ENCODE assay signal across 8 mouse cellular contexts in the genomic region with DNA sequence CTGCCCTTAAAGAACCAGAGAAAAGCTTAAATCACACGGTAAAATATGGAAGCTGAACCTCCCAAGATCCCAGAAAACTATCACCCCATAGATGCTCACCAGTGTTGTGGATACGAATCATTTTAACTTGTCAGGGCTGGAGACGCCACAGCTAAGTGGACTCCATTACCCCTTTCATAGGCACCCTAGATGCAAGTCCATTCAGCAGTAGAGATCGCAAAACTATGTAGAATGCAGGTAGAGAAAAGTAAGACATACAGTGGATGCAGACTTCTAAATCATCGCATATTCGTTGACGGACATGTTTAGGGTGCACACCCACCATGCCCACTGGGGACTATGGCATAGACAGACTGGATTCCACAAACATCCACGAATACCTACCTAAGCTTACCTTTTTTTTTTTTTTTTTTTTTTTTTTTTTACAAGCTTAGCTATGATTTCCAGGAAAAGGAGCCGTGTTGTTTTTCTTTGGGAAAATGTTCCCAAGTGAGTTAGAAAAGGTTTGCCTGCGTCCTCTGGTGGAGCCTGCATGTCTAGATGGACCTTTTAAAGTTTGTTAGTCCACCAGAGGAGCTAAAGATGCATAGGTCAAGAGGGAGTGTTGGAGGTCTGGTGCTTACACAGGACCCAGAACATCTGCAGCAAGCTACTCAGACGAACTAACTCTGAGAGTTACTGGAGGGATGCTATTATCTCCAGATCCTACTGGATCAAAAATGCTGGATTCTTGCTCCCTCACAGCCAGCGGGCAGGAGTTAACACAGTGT. TPM values are rescaled to one million over a fixed set of nuclear protein-coding genes. Genes with fewer than 3 reads are reported as not detected.
DNase-seq lines count a peak whose midpoint lies in the region; ATAC-seq and TF ChIP-seq lines count a peak whose summit lies in the region.

No protein-coding gene starts in this region.

- no peak for ATAC-seq in heart, embryonic 12.5 days (ENCODE audit: insufficient number of reproducible peaks, low FRiP score)
- no peak for ATAC-seq in hindbrain, embryonic 14.5 days (ENCODE audit: low FRiP score)

- 58% methylated on average over 12 of the region's 12 CpGs for WGBS in heart, embryonic 12.5 days
- 58% methylated on average over 12 of the region's 12 CpGs for WGBS in bone marrow, adult 2 months
- 62% methylated on average over 12 of the region's 12 CpGs for WGBS in hindbrain, embryonic 14.5 days
- WGBS in macrophage (ENCODE audit: missing documents): 66% methylated on average over 11 of the region's 12 CpGs

- H3K4me3 ChIP-seq in heart, embryonic 12.5 days: peak overlapping the region; percentile 83
- peak overlapping the region; percentile 59 for H3K4me3 ChIP-seq in bone marrow, adult 2 months (replicated peaks; ENCODE audit: control insufficient read depth, low read depth, low read length)
- peak overlapping the region; percentile 66 for H3K4me3 ChIP-seq in hindbrain, embryonic 14.5 days (replicated peaks; ENCODE audit: low read length)
- H3K4me3 ChIP-seq in macrophage (ENCODE audit: inconsistent target): peak overlapping the region; percentile 67; the same call in 1 of the 2 replicates

- no peak for TF ChIP-seq CTCF in bone marrow, adult 2 months (IDR thresholded peaks at IDR 0.05; ENCODE audit: control insufficient read depth, insufficient read depth, low read length)

- intact Hi-C loops in heart, postnatal 36 days (cut with DNase I): loop anchor here (2.0 to 5.0 kb wide), 2 partner anchors 44 to 83 kb away; no protein-coding TSS in a partner anchor
- intact Hi-C loops in gastrocnemius, postnatal 36 days (cut with DNase I): loop anchor here (5.0 kb wide), 1 partner anchor 79 kb away; no protein-coding TSS in a partner anchor
- intact Hi-C loops in gastrocnemius, postnatal 14 days (cut with DNase I; ENCODE audit: low total_unique reads): no loop called here

- no peaks in the 10 kb centered on the region for H3K9me3 ChIP-seq in heart, embryonic 12.5 days (replicated peaks)
- H3K9me3 ChIP-seq in hindbrain, embryonic 14.5 days (ENCODE audit: control insufficient read depth, low read length): no peaks in the 10 kb centered on the region

- no peaks in the 10 kb centered on the region for H3K36me3 ChIP-seq in heart, embryonic 12.5 days
- no peaks in the 10 kb centered on the region for H3K36me3 ChIP-seq in hindbrain, embryonic 14.5 days (replicated peaks; ENCODE audit: control insufficient read depth, insufficient read depth)
- no peaks in the 10 kb centered on the region for H3K36me3 ChIP-seq in macrophage (ENCODE audit: inconsistent target)

- no peaks in the 10 kb centered on the region for H3K27me3 ChIP-seq in heart, embryonic 12.5 days (replicated peaks)
- H3K27me3 ChIP-seq in hindbrain, embryonic 14.5 days (ENCODE audit: control insufficient read depth, insufficient read depth, low read length): no peaks in the 10 kb centered on the region

- DNase-seq in heart, postnatal 36 days: no peak
- no peak for DNase-seq in hindbrain, embryonic 14.5 days (ENCODE audit: low spot score)
- DNase-seq in gastrocnemius, postnatal 36 days: no peak
- no peak for DNase-seq in gastrocnemius, postnatal 14 days
- DNase-seq in right cerebral cortex, postnatal 4 days: no peak

- peaks cover 31% of the 10 kb centered on the region for H3K4me1 ChIP-seq in heart, embryonic 12.5 days (replicated peaks)
- H3K4me1 ChIP-seq in bone marrow, adult 2 months (ENCODE audit: control insufficient read depth, insufficient read depth, low read length): no peaks in the 10 kb centered on the region; the same call in none of the 2 replicates
- peaks cover 28% of the 10 kb centered on the region for H3K4me1 ChIP-seq in hindbrain, embryonic 14.5 days (replicated peaks; ENCODE audit: control insufficient read depth, insufficient read depth, low read length)

- no peak for TF ChIP-seq POLR2A in bone marrow, adult 2 months (IDR thresholded peaks at IDR 0.05; ENCODE audit: borderline replicate concordance, control insufficient read depth, low read depth, low read length)

- H3K27ac ChIP-seq in heart, embryonic 12.5 days (ENCODE audit: poor library complexity, severe bottlenecking): no peak overlapping the region
- no peak overlapping the region for H3K27ac ChIP-seq in bone marrow, adult 2 months (ENCODE audit: control insufficient read depth, insufficient read depth, low read depth, low read length, poor library complexity)
- H3K27ac ChIP-seq in hindbrain, embryonic 14.5 days: no peak overlapping the region
- no peak overlapping the region for H3K27ac ChIP-seq in macrophage

- H3K79me2 ChIP-seq in macrophage (ENCODE audit: inconsistent target): peaks cover 33% of the 10 kb centered on the region; the same call in 1 of the 2 replicates

- H3K4me2 ChIP-seq in heart, embryonic 12.5 days: peak overlapping the region; percentile 100
- H3K4me2 ChIP-seq in hindbrain, embryonic 14.5 days (replicated peaks): peak overlapping the region; percentile 91

- peak overlapping the region; percentile 79 for H3K9ac ChIP-seq in heart, embryonic 12.5 days
- H3K9ac ChIP-seq in hindbrain, embryonic 14.5 days: peak overlapping the region; percentile 81

RNA-seq across cellular contexts. Expression of a gene that starts 2.5 kb away (rescaled TPM):
- 8.8 and 9.9 TPM in 2 replicates for polyA plus RNA-seq in heart, embryonic 12.5 days (2016; fragmentation: Nextera tagmentation; extraction: Ambion mirVana)
- total RNA-seq in heart, postnatal 36 days (2021): 1 to 10 TPM; 3.7 to 5.1 TPM
- polyA plus RNA-seq in bone marrow, adult 2 months (2011; ENCODE audit: insufficient read depth, insufficient read length, low replicate concordance, missing spikeins): 7.9 and 14.4 TPM in 2 replicates
- 11.4 and 11.9 TPM in 2 replicates for polyA plus RNA-seq in hindbrain, embryonic 14.5 days (2014; fragmentation: Nextera tagmentation; extraction: Ambion mirVana)
- total RNA-seq in macrophage (2018; cell fraction: chromatin; rRNA removed): 10 to 100 TPM in 16 of 26 experiments, 1 to 10 TPM in 10; 3.3 to 19.3 (median 10.8) TPM
- total RNA-seq in macrophage (2018; cell fraction: cytosol; rRNA removed): 1 to 10 TPM; 2.4 to 5.1 (median 3.4) TPM
- 10 to 100 TPM in 20 of 26 experiments, 1 to 10 TPM in 6; 6.6 to 53.9 (median 11.6) TPM for total RNA-seq in macrophage (2018; cell fraction: nucleus; rRNA removed)
- 1.2 to 8.2 TPM (median 3.0 TPM) in 3 replicates for polyA plus RNA-seq in macrophage (2018)
- 1 to 10 TPM; 1.5 to 1.7 TPM for total RNA-seq in gastrocnemius, postnatal 36 days (2021)
- total RNA-seq in gastrocnemius, postnatal 14 days (2021): 1 to 10 TPM; 3.4 to 3.6 TPM

RNA-seq across cellular contexts. Expression of a gene that starts 48.0 kb away (rescaled TPM):
- polyA plus RNA-seq in heart, embryonic 12.5 days (2016; fragmentation: Nextera tagmentation; extraction: Ambion mirVana): 9.0 and 9.5 TPM in 2 replicates
- 1 to 10 TPM; 8.4 to 8.6 TPM for total RNA-seq in heart, postnatal 36 days (2021)
- polyA plus RNA-seq in bone marrow, adult 2 months (2011; ENCODE audit: insufficient read depth, insufficient read length, low replicate concordance, missing spikeins): 4.2 and 6.4 TPM in 2 replicates
- polyA plus RNA-seq in hindbrain, embryonic 14.5 days (2014; fragmentation: Nextera tagmentation; extraction: Ambion mirVana): 15.2 and 16.1 TPM in 2 replicates
- total RNA-seq in macrophage (2018; cell fraction: chromatin; rRNA removed): 10 to 100 TPM in 9 of 26 experiments, 1 to 10 TPM in 17; 1.8 to 19.6 (median 8.7) TPM
- 1 to 10 TPM; 1.7 to 6.2 (median 3.1) TPM for total RNA-seq in macrophage (2018; cell fraction: cytosol; rRNA removed)
- 10 to 100 TPM in 7 of 26 experiments, 1 to 10 TPM in 19; 2.9 to 15.0 (median 6.9) TPM for total RNA-seq in macrophage (2018; cell fraction: nucleus; rRNA removed)
- polyA plus RNA-seq in macrophage (2018): 2.6 to 3.9 TPM (median 3.1 TPM) in 3 replicates
- total RNA-seq in gastrocnemius, postnatal 36 days (2021): 1 to 10 TPM; 3.1 to 4.7 TPM
- total RNA-seq in gastrocnemius, postnatal 14 days (2021): 1 to 10 TPM; 4.5 to 5.9 TPM
